Mouse (Mus musculus) cerebellum, adult 9-11 months (tissue): ENCODE data around the gene Lancl2.

Experiments used
- DNase-seq: peaks from one replicate; pipeline ENCODE4 v3.0.0; 2022

Lancl2 gene

DNA sequence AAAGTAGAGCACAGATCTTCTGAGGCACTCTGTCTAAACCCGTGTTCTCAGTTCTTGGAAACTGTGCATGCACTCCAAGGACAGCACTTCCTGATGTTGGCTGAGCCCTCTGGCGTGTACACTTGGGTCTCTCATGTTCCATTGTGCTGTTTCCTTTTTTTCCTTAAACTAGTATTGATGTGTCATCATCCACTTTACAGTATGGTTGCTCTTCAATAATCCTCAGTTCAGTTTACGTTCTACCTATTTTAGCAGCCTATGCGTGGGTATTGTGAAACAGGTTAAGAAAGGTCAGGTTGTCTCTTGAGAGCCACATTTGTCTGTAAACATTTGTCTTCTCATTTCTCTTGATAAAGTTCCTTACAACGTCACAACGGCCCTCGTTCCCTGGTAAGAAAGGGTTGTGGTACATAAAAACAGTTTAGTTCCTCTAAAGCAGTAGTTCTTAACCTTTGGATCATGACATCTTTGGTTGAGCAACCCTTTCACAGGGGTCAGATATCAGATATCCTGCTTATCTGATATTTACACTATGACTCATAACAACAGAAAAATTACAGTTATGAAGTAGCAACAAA, 66.7 kb downstream of the Lancl2 start:
- no peak for DNase-seq

GRCm38 (mm10) chr6:57770467-57771190, 68.3 kb downstream of the Lancl2 start:
- DNase-seq = no peak

- DNase-seq = no peak
Measured at GRCm38 (mm10) chr6:57773792-57774191, 71.5 kb downstream of the Lancl2 start.

DNA sequence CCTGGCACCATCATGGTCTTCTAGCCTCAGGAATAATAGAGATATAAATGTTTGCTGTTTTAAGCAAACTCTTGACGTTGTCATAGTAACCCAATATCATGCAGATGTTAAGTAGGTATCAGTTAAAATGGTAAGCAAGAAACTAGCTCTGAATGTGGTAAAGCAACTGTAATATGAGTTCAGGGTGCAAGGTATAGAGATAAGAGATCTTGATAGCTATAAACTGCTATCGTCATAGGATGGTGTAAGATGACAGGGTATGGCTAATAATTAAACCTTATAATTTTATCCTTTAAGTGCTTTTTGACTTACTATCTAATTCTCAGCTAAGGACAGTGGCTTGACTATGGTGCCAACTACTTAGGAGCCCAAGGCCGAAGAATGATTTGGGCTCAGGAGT, 78.0 kb downstream of the Lancl2 start:
- DNase-seq = no peak

DNA sequence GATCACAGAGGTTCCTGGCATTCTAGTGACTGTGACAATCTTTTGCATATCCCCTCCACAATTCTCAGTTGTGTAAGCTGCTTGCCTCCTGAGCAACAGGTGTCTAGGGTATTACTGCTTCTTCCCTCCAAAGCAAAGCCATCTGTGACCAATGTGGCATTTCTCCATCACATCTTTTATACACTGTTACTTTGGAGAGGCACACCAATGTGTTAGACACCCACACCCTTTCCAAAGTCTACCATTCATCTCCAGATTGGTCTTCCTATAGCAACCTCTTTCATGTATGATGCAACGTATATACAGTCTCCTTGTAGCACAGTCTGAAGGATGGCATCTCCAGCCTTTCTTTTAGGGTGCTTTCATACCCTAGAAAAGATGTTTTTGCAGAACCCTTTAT, 80.3 kb downstream of the Lancl2 start:
- no peak for DNase-seq

- DNase-seq = no peak
Measured at GRCm38 (mm10) chr6:57784251-57784650, 81.9 kb downstream of the Lancl2 start.

DNA sequence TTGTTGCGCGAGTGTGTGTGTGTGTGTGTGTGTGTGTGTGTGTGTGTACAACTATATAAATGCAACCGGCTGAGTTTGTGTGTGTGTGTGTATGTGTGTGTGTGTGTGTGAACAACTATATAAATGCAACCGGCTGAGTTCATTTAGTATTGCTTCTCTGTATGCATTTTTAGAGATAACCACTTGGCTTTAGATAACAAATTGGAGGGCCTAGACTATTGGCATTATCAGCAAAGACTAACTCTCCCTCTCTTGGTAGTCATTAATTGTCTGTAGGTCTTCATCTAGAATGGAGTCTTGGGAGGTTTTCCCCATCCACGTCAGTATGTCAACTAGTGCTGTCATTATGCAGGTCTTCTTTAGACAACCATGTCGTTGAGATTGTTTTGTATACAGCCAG, 85.0 kb downstream of the Lancl2 start:
- no peak for DNase-seq
